Mouse (Mus musculus) hematopoietic stem cell, adult 5-6 weeks (primary cell): ENCODE measurements around the gene M1ap. TPM values are rescaled to one million over a fixed set of nuclear protein-coding genes. Genes with fewer than 3 reads are reported as not detected.

ENCODE experiments used
- ATAC-seq, 2 experiments: fragments of 125-278 bp in 1 of 2; replicated peaks in 1 of 2; 2 replicates each; pipeline ENCODE4 v1.8.0; 2016 to 2017; ENCODE audit warnings: inconsistent platforms in 2 of 2, mild to moderate bottlenecking in 2 of 2, moderate number of reproducible peaks in 2 of 2, low read depth in 1 of 2, moderate TSS enrichment in 1 of 2; ENCODE audit not compliant: low FRiP score in 2 of 2, poor library complexity in 2 of 2, severe bottlenecking in 2 of 2, insufficient read depth in 1 of 2, low TSS enrichment in 1 of 2
- total RNA-seq: library from RNA; stranded (forward); fragments of 172-1452, 232-1000 nt; gene quantifications from 2 replicates; pipeline ENCODE4 v1.2.3, GENCODE M21; 2017

The M1ap gene
- total RNA-seq, 1 experiment from 2014 or later: 2.6 TPM

GRCm38 (mm10) chr6:83020836-83021593, 74.3 kb downstream of the M1ap start:
- ATAC-seq: no peak

GRCm38 (mm10) chr6:83023008-83023407, 76.3 kb downstream of the M1ap start:
- ATAC-seq: no peak

DNA sequence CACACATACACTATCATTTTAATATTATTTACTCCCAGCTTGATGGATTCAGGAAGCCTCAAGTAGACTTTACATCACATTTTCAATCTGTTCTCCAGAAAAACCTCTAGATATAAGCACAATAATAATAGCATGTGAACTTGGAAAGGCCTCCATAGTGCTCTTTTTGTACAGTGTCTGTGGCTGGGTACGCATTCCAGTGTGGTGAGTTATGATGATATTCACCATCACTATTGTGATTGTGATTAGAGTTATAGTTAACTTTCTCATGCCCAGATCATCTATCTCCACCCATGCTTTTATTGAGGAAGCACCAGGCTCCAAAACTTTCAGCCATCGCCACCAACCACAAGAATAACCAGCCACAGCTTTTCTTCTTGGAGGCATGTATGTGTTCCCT, 77.1 kb downstream of the M1ap start:
- ATAC-seq: no peak

DNA sequence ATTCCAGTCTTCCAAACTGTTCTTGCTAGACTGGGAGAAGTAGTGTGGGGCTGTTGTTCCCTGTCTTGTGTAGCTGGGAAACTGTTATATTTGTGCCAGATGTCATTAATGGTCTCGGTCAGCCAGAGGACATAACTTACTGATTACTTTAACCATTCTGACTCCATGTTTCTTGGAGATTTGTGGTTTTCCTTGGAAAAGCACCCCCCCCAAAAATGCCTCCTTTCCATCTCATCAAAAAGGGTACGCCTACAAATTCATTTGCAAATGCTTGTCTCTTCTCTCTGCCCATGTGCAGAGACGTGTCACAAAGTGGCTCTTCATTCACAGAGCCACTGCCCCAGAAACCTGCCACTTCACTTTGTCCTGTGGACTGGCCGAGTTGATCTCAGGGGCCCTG, 77.7 kb downstream of the M1ap start:
- ATAC-seq: no peak

DNA sequence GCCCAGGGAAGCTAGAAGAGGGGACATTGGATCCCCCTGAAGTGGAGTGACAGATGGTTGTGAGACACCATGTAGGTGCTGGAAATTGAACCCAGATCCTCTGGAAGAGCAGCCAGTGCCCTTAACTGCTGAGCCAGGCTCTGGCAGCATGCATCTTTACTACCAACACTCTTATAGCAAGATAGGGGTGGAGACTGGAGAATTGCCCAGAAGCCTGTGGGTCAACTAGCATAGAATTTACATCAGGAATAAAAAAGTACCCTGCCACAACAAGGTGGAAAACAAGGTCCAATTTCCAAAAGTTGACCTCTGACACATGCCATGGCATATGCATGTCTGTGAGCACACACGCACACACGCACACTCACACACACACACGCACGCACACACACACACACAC, 78.5 kb downstream of the M1ap start:
- ATAC-seq: no peak

DNA sequence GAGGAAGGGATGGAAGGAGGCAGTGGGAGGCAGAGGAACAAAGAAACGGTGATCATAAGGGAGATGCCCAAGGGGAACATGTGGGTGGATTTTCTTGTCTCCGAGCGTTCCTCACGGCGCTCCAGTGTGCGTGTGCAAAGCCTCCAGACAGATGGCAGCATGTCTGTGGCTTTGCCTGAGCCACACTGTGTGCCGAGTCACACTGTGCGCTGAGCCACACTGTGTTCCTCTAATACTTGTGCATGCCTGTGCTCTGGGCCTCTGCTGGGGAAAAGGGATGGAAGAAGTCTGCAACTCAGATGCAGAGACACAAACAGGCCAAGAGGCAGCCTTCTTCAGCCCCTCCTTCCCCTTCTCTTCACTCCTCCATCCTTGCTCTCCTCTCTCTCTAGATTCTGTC, 80.6 kb downstream of the M1ap start:
- ATAC-seq: no peak

DNA sequence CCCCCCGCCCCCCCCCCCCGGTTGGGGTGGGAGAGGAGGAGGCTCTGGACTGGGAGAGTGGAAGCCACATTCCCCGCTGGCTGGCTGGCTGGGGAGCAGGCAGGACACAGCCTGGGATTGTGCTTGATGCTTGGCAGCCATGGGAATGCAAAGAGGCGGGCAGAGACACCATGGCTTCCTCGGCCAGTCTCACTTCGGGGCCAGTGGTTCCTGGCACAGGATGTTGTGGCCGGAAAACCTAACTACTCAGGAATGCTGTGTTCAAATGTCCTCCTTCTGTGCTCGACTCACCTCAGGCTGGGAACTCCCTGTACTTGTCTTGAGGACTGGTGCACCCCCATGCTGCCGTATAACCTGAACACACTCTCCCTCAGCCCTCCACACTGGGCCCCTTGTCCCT, 81.0 kb downstream of the M1ap start:
- no peak; a peak in 1 of 4 replicates for ATAC-seq

GRCm38 (mm10) chr6:83029777-83030176, 83.1 kb downstream of the M1ap start:
- ATAC-seq: no peak

- no peak for ATAC-seq
Measured at GRCm38 (mm10) chr6:83031111-83031510, 84.4 kb downstream of the M1ap start.

GRCm38 (mm10) chr6:83031921-83032590, 85.4 kb downstream of the M1ap start:
- ATAC-seq: no peak

DNA sequence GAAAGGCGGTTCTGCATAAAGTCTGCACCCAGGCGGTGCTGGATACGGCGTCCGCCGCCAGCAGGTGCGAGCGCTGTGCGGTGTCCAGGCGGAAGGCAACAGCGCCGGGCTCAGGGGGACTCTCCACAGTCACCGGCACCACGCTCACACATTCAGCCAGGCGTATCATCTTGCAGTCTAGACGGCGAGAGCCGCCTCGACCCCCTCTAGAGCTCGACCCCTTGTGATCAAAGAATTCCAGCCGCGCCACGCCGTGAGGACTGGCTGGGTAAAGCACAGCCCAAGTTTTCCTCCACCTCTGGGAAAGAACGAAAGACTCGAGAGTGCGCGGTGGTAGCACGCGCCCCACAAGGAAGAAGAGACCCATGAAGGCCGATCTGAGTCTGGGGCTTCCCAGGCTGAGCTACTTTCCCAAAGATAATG, 86.1 kb downstream of the M1ap start:
- ATAC-seq: peak; percentile 34 to 61; a peak in 3 of 4 replicates

- peak; percentile 68 to 72 for ATAC-seq
Measured at GRCm38 (mm10) chr6:83033249-83034185, 86.8 kb downstream of the M1ap start, which contains the start of the genes Dok1 and Loxl3. Gene Dok1, minus strand, starts transcription at chr6:83033471. Gene Loxl3, plus strand, starts transcription at chr6:83034173.

GRCm38 (mm10) chr6:83034463-83035055, 87.9 kb downstream of the M1ap start:
- ATAC-seq: no peak

DNA sequence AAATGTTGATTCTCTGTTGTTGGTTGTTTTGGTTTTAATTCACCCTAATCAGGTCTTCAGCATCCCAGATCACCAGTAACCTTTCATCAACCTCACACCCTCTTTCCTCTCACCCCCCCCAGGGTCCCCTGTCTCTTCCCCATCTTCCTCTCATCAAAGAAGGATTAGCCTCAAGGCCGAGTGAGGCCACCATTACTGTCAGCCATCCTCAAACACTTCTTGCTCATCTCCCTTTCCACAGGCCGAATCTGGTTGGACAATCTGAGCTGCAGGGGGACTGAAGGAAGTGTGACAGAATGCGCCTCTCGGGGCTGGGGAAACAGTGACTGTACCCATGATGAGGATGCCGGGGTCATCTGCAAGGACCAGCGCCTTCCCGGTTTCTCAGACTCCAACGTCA, 90.5 kb downstream of the M1ap start:
- ATAC-seq: no peak

- peak; percentile 50 to 75 for ATAC-seq
Measured at GRCm38 (mm10) chr6:83038496-83039012, 91.9 kb downstream of the M1ap start.

DNA sequence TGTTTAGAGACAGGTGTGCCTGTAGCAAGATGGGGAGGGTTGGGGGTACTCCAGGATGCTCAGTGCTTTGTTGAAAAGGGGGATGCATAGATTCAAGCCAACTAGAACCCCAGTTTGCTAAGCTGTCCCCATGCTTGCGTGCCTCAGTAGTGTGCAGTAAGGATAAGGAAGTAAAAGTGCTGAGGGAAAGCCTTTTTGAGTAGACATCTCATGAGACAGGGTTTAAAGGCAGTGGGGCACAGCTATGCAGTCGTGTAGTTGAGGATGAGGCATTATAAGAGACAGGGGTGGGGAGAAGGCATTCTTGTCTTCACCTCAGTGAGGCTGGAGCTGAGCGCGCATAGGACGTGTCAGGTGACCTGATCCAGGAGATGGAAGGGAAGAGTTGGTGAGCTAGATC, 93.9 kb downstream of the M1ap start:
- ATAC-seq: no peak

GRCm38 (mm10) chr6:83043561-83043960, 96.9 kb downstream of the M1ap start:
- no peak for ATAC-seq
